ENCODE assay signal across 22 mouse cellular contexts in the genomic region with DNA sequence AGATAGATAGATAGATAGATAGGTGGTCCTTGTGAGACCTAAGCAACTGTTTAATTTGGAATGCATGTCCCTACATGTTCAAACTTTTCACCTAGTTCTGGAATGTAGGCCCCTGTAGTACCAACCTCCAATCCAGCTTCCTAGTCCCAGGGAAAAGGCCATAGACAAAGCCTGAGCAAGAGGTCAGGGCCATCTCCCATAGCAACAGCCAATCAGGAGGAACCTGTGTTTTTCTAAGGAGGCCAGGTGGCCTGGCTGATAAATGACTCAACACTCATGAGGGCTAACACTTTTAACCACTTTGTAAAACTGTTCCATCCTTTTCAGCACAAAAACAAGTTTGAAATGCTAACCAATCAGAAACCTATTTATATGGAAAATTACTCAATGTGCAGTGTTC.
DNase-seq lines count a peak whose midpoint lies in the region; ATAC-seq and TF ChIP-seq lines count a peak whose summit lies in the region.
"Had no signal": no experiment of that assay in that cellular context is flagged by ENCODE, and none has a peak within 500 bp of the region (broad histone marks: within the 10 kb centered on the region; RNA-seq: fewer than 3 reads in every experiment).

No protein-coding gene starts in this region.

- H3K79me2 ChIP-seq in CH12.LX (replicated peaks; ENCODE audit: control insufficient read depth, extremely low read depth, insufficient read depth, poor library complexity, severe bottlenecking), result no peaks in the 10 kb centered on the region

- DNase-seq in liver, embryonic 11.5 days (ENCODE audit: low spot score), result no peak
- peak; percentile 41 for DNase-seq in CH12.LX (ENCODE audit: extremely low read depth)
- DNase-seq in ES-E14 (ENCODE audit: low read depth, low spot score), result peak; percentile 12
- DNase-seq in c-Kit-positive CD71-positive TER-119-positive erythroid progenitor cells, embryonic 14.5 days (ENCODE audit: low spot score), result peak; percentile 0
- DNase-seq in cerebellum, adult 2 months, result no peak
- no peak for DNase-seq in heart, adult 11 months
- DNase-seq: adrenal gland, postnatal 25 days; B cell, adult 2 months; cerebellum, adult 11 months; cerebellum, adult 9-10 months; cerebellum, postnatal 25 days; gastrocnemius, postnatal 36 days; heart, adult 18-20 months; heart, postnatal 14 days; kidney, adult 11 months had no signal

- no peak overlapping the region for H3K4me2 ChIP-seq in liver, embryonic 12.5 days
- no peak overlapping the region for H3K4me2 ChIP-seq in liver, embryonic 11.5 days
- H3K4me2 ChIP-seq in CH12.LX (ENCODE audit: insufficient read depth, low read depth, poor library complexity, severe bottlenecking), result no peak overlapping the region
- H3K4me2 ChIP-seq: embryonic facial prominence, embryonic 12.5 days; forebrain, embryonic 15.5 days; hindbrain, embryonic 13.5 days had no signal

- no peak overlapping the region for H3K27ac ChIP-seq in liver, embryonic 12.5 days
- no peak overlapping the region for H3K27ac ChIP-seq in liver, embryonic 11.5 days (ENCODE audit: low read depth, low read length)
- H3K27ac ChIP-seq in CH12.LX (ENCODE audit: insufficient read depth, low read depth), result no peak overlapping the region
- no peak overlapping the region for H3K27ac ChIP-seq in ES-E14 (ENCODE audit: insufficient read depth, low read depth, low read length, poor library complexity, severe bottlenecking)
- H3K27ac ChIP-seq in cerebellum, adult 2 months (ENCODE audit: insufficient read depth, low read length), result no peak overlapping the region
- H3K27ac ChIP-seq: embryonic facial prominence, embryonic 12.5 days; forebrain, embryonic 15.5 days; heart, embryonic 10.5 days; hindbrain, embryonic 13.5 days; hindbrain, postnatal 0 days had no signal

- H3K9ac ChIP-seq in liver, embryonic 12.5 days, result no peak overlapping the region
- no peak overlapping the region for H3K9ac ChIP-seq in liver, embryonic 11.5 days (ENCODE audit: low read depth, low read length)
- H3K9ac ChIP-seq in CH12.LX (ENCODE audit: insufficient read depth, low read depth), result no peak overlapping the region
- H3K9ac ChIP-seq in ES-E14 (ENCODE audit: insufficient read depth, low read depth, low read length, poor library complexity, severe bottlenecking), result no peak overlapping the region
- H3K9ac ChIP-seq: embryonic facial prominence, embryonic 12.5 days; forebrain, embryonic 15.5 days; hindbrain, embryonic 13.5 days had no signal

- TF ChIP-seq CTCF in CH12.LX (conservative IDR thresholded peaks at IDR 0.05 in 1 of 2, IDR thresholded peaks at IDR 0.05 in 1 of 2; ENCODE audit: low read depth in 2 of 2, low read length in 2 of 2), result no peak
- no peak for TF ChIP-seq CTCF in cerebellum, adult 2 months (IDR thresholded peaks at IDR 0.05; ENCODE audit: borderline replicate concordance, insufficient read depth, low read depth, low read length)

- H3K4me3 ChIP-seq in liver, embryonic 12.5 days, result no peak overlapping the region
- H3K4me3 ChIP-seq in liver, embryonic 11.5 days (ENCODE audit: low read depth, low read length), result no peak overlapping the region
- H3K4me3 ChIP-seq in CH12.LX (replicated peaks in 1 of 3; ENCODE audit: low read depth in 2 of 3, low read length in 2 of 3, poor library complexity in 1 of 3) (no peak overlapping the region), ES-E14 (ENCODE audit: insufficient read depth in 1 of 2, low read depth in 1 of 2, low read length in 2 of 2, poor library complexity in 1 of 2, severe bottlenecking in 1 of 2) (no peak overlapping the region)
- H3K4me3 ChIP-seq in cerebellum, adult 2 months (replicated peaks; ENCODE audit: insufficient read depth, low read depth, low read length), result no peak overlapping the region
- H3K4me3 ChIP-seq: embryonic facial prominence, embryonic 12.5 days; forebrain, embryonic 15.5 days; heart, embryonic 10.5 days; hindbrain, embryonic 13.5 days had no signal

- no peaks in the 10 kb centered on the region for H3K9me3 ChIP-seq in liver, embryonic 12.5 days (replicated peaks)
- no peaks in the 10 kb centered on the region for H3K9me3 ChIP-seq in liver, embryonic 11.5 days (ENCODE audit: control insufficient read depth, low read length)
- H3K9me3 ChIP-seq in CH12.LX (replicated peaks; ENCODE audit: low read length) (peaks cover 1% of the 10 kb centered on the region), ES-E14 (ENCODE audit: control insufficient read depth, insufficient read depth, low read depth, low read length) (no peaks in the 10 kb centered on the region)
- H3K9me3 ChIP-seq: embryonic facial prominence, embryonic 12.5 days; forebrain, embryonic 15.5 days; heart, embryonic 10.5 days; hindbrain, embryonic 13.5 days had no signal

- TF ChIP-seq POLR2A in CH12.LX (IDR thresholded peaks at IDR 0.05; ENCODE audit: low read depth, low read length), result no peak
- no peak for TF ChIP-seq POLR2A in cerebellum, adult 2 months (IDR thresholded peaks at IDR 0.05; ENCODE audit: borderline replicate concordance, insufficient read depth, low read length)

- no peaks in the 10 kb centered on the region for H3K36me3 ChIP-seq in liver, embryonic 12.5 days
- H3K36me3 ChIP-seq in liver, embryonic 11.5 days (ENCODE audit: control insufficient read depth, insufficient read depth, low read length), result no peaks in the 10 kb centered on the region
- H3K36me3 ChIP-seq in CH12.LX (replicated peaks in 1 of 2; ENCODE audit: control insufficient read depth in 1 of 2, insufficient read depth in 1 of 2, low read length in 1 of 2) (no peaks in the 10 kb centered on the region), ES-E14 (ENCODE audit: control insufficient read depth, insufficient read depth, low read length, poor library complexity, severe bottlenecking) (no peaks in the 10 kb centered on the region)
- H3K36me3 ChIP-seq: embryonic facial prominence, embryonic 12.5 days; forebrain, embryonic 15.5 days; heart, embryonic 10.5 days; hindbrain, embryonic 13.5 days had no signal

- no peak for TF ChIP-seq RAD21 in CH12.LX (IDR thresholded peaks at IDR 0.05; ENCODE audit: low read depth, low read length)

- H3K27me3 ChIP-seq in liver, embryonic 12.5 days (replicated peaks), result no peaks in the 10 kb centered on the region
- no peaks in the 10 kb centered on the region for H3K27me3 ChIP-seq in liver, embryonic 11.5 days (replicated peaks; ENCODE audit: control insufficient read depth, insufficient read depth, low read length)
- H3K27me3 ChIP-seq in CH12.LX (replicated peaks), result no peaks in the 10 kb centered on the region
- H3K27me3 ChIP-seq in cerebellum, adult 2 months (ENCODE audit: control insufficient read depth, insufficient read depth, low read length), result no peaks in the 10 kb centered on the region
- H3K27me3 ChIP-seq: embryonic facial prominence, embryonic 12.5 days; forebrain, embryonic 15.5 days; hindbrain, embryonic 13.5 days had no signal

- dilution Hi-C loops in CH12.LX (cut with MboI; ENCODE audit: extremely low pct_ligation_motif_present, extremely low pct_unique_long_range_greater_than_20kb, low sequenced_read_pairs), result no loop called here

- in situ Hi-C loops in CH12.LX (cut with MboI; ENCODE audit: low pct_ligation_motif_present, low pct_unique_long_range_greater_than_20kb, low sequenced_read_pairs) (no loop called here), ES-E14 (cut with MboI; ENCODE audit: low sequenced_read_pairs in 2 of 2, unreplicated experiment in 2 of 2) (no loop called here)

- 0 out of 2 replicates have a peak, but pooled peaks have one; percentile 47 for ATAC-seq in liver, embryonic 12.5 days
- ATAC-seq in liver, embryonic 11.5 days (replicated peaks; ENCODE audit: low FRiP score), result no peak
- ATAC-seq: CD4-positive, CD25-positive, alpha-beta regulatory T cell, adult 4 months; forebrain, embryonic 15.5 days; hindbrain, postnatal 0 days had no signal

- TF ChIP-seq EP300 in CH12.LX (IDR thresholded peaks at IDR 0.05; ENCODE audit: low read length), result no peak

- no peaks in the 10 kb centered on the region for H3K4me1 ChIP-seq in liver, embryonic 12.5 days
- H3K4me1 ChIP-seq in liver, embryonic 11.5 days (replicated peaks; ENCODE audit: control insufficient read depth, insufficient read depth, low read length), result no peaks in the 10 kb centered on the region
- H3K4me1 ChIP-seq in CH12.LX (ENCODE audit: control insufficient read depth in 1 of 2, insufficient read depth in 2 of 2), result peaks cover 0 to 21% of the 10 kb centered on the region in 2 experiments; a peak in 2 of 4 replicates
- H3K4me1 ChIP-seq in ES-E14 (ENCODE audit: control insufficient read depth in 2 of 2, insufficient read depth in 2 of 2, low read length in 2 of 2, poor library complexity in 1 of 2), result no peaks in the 10 kb centered on the region
- no peaks in the 10 kb centered on the region for H3K4me1 ChIP-seq in cerebellum, adult 2 months (ENCODE audit: control insufficient read depth, insufficient read depth, low read length)
- H3K4me1 ChIP-seq: embryonic facial prominence, embryonic 12.5 days; forebrain, embryonic 15.5 days; heart, embryonic 10.5 days; hindbrain, embryonic 13.5 days had no signal

TF ChIP-seq in CH12.LX, 34 proteins besides CTCF, POLR2A, EP300 and RAD21:
- TF ChIP-seq BHLHE40 (IDR thresholded peaks at IDR 0.05; ENCODE audit: low read depth, low read length) (no peak), ZC3H11A (IDR thresholded peaks at IDR 0.05; ENCODE audit: low read depth, low read length) (no peak), MAZ (IDR thresholded peaks at IDR 0.05; ENCODE audit: low read depth, low read length) (no peak), USF2 (conservative IDR thresholded peaks at IDR 0.05; ENCODE audit: low read depth, low read length) (no peak), MXI1 (IDR thresholded peaks at IDR 0.05; ENCODE audit: low read depth, low read length) (no peak), MAFK (IDR thresholded peaks at IDR 0.05; ENCODE audit: insufficient replicate concordance, low read length) (no peak), ELF1 (IDR thresholded peaks at IDR 0.05; ENCODE audit: low read depth, low read length) (no peak), MYC (IDR thresholded peaks at IDR 0.05; ENCODE audit: low read depth, low read length) (no peak)

TF ChIP-seq in ES-E14, 5 proteins besides CTCF, POLR2A, EP300 and RAD21:
- TF ChIP-seq HCFC1 (IDR thresholded peaks at IDR 0.05; ENCODE audit: borderline replicate concordance, insufficient read depth, low read length) (no peak), CHD2 (IDR thresholded peaks at IDR 0.05; ENCODE audit: low read depth, low read length) (no peak), ZC3H11A (IDR thresholded peaks at IDR 0.05; ENCODE audit: borderline replicate concordance, low read depth, low read length) (no peak), ZNF384 (IDR thresholded peaks at IDR 0.05; ENCODE audit: low read depth, low read length) (no peak), MAFK (IDR thresholded peaks at IDR 0.05; ENCODE audit: insufficient read depth, low read depth, low read length) (no peak)

Comparison
In these comparisons a context has a peak if more than half of its experiments do, and no peak if none do; other contexts are left out.
1. DNase-seq: peak in CH12.LX (single experiment), ES-E14 (single experiment) and c-Kit-positive CD71-positive TER-119-positive erythroid progenitor cells, embryonic 14.5 days (single experiment); none in liver, embryonic 11.5 days (single experiment), cerebellum, adult 2 months (0 of 2) and heart, adult 11 months (single experiment).